Mouse (Mus musculus) CH12.LX (cell line): ENCODE measurements at regions not wholly inside any gene's neighbourhood (a gene's known extent, or its start where the extent isn't known, plus 50 kb on each side); places are given as distances from the start of the nearest gene placed in this dataset.

Source experiments
- CTCF ChIP-seq, 2 experiments: IDR thresholded peaks in 1 of 2; conservative IDR thresholded peaks in 1 of 2; 2 replicates each; pipeline ENCODE4 v1.5.1; 2011 to 2012; ENCODE audit warnings: low read depth in 2 of 2, low read length in 2 of 2, improper control_type of control experiment in 1 of 2, inconsistent platforms in 1 of 2, mild to moderate bottlenecking in 1 of 2, moderate library complexity in 1 of 2
- EP300 ChIP-seq: IDR thresholded peaks from 2 replicates; pipeline ENCODE4 v1.6.1; 2011; ENCODE audit warnings: low read length, improper control_type of control experiment
- ETS1 ChIP-seq: conservative IDR thresholded peaks from 2 replicates; pipeline ENCODE4 v1.6.1; 2012; ENCODE audit warnings: low read depth, mild to moderate bottlenecking, inconsistent platforms, low read length, improper control_type of control experiment, moderate library complexity
- KAT2A ChIP-seq: IDR thresholded peaks from 2 replicates; pipeline ENCODE4 v1.6.1; 2012; ENCODE audit warnings: low read length, improper control_type of control experiment, inconsistent platforms; ENCODE audit not compliant: insufficient replicate concordance
- MAZ ChIP-seq: IDR thresholded peaks from 2 replicates; pipeline ENCODE4 v1.6.1; 2012; ENCODE audit warnings: low read depth, mild to moderate bottlenecking, inconsistent platforms, low read length, improper control_type of control experiment, moderate library complexity
- POLR2A ChIP-seq: IDR thresholded peaks from 2 replicates; pipeline ENCODE4 v1.6.1; 2011; ENCODE audit warnings: low read depth, mild to moderate bottlenecking, improper control_type of control experiment, low read length
- POLR2AphosphoS2 ChIP-seq: IDR thresholded peaks from 2 replicates; pipeline ENCODE4 v1.6.1; 2011; ENCODE audit warnings: low read depth, low read length, improper control_type of control experiment
- RAD21 ChIP-seq: IDR thresholded peaks from 2 replicates; pipeline ENCODE4 v1.6.1; 2011; ENCODE audit warnings: low read depth, mild to moderate bottlenecking, low read length, improper control_type of control experiment, moderate library complexity
- SMC3 ChIP-seq: IDR thresholded peaks from 2 replicates; pipeline ENCODE4 v1.6.1; 2011; ENCODE audit warnings: low read depth, low read length, improper control_type of control experiment
- ZC3H11A ChIP-seq: IDR thresholded peaks from 2 replicates; pipeline ENCODE4 v1.6.1; 2012; ENCODE audit warnings: low read depth, mild to moderate bottlenecking, inconsistent platforms, low read length, improper control_type of control experiment

DNA sequence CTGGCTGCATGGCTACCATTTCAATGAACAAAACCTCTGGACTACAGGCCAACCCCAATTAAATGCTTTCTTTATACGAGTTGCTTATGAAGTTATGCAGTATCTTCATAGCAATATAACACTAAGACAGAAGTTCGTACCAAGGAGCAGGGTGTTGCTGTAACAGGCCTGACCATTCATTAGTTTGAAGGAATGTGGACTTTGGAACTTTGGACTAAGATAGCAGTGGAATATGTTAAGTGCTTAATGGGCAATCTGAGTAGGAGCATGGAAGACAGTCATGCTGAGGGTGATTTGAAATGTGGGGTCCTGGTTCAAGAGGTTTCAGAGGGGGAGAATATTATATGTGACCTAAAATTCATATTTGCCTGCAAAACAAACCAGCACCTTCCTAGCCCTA is 623.8 kb downstream of the Tmem114 start:
- TF ChIP-seq SMC3 (no peak), POLR2A (no peak), POLR2AphosphoS2 (no peak), CTCF (conservative IDR thresholded peaks at IDR 0.05 in 1 of 2, IDR thresholded peaks at IDR 0.05 in 1 of 2; ENCODE audit: low read depth in 2 of 2, low read length in 2 of 2) (no peak), ZC3H11A (no peak), EP300 (no peak), RAD21 (no peak), ETS1 (no peak), MAZ (no peak), KAT2A (no peak)
